Mouse (Mus musculus) midbrain, embryonic 10.5 days (tissue): Measurements from ENCODE around the gene Gse1. TPM values are rescaled to one million over a fixed set of nuclear protein-coding genes. Genes with fewer than 3 reads are reported as not detected.
A peak's percentile ranks its signal among the peaks of the same experiment; 100 is the strongest.

ENCODE experiments used
- DNase-seq: peaks from one replicate; pipeline ENCODE4 v3.0.0-alpha.2; 2017; ENCODE audit warnings: low spot score
- H3K27ac ChIP-seq: fragments of 300-500 bp; sonication (generic); replicated peaks from 2 replicates; pipeline ENCODE4 v1.5.1; 2016; ENCODE audit warnings: mild to moderate bottlenecking
- H3K27me3 ChIP-seq: fragments of 300-500 bp; sonication (generic); 2 replicates; pipeline ENCODE4 v1.6.1; 2016; ENCODE audit warnings: low read depth, mild to moderate bottlenecking; ENCODE audit not compliant: poor library complexity, severe bottlenecking
- H3K36me3 ChIP-seq: fragments of 300-500 bp; sonication (generic); 2 replicates; pipeline ENCODE4 v1.6.1; 2016; ENCODE audit warnings: mild to moderate bottlenecking, moderate library complexity
- H3K4me1 ChIP-seq: fragments of 300-500 bp; sonication (generic); 2 replicates; pipeline ENCODE4 v1.6.1; 2016
- H3K4me3 ChIP-seq: fragments of 300-500 bp; sonication (generic); 2 replicates; pipeline ENCODE4 v1.5.1; 2016; ENCODE audit warnings: mild to moderate bottlenecking, moderate library complexity
- H3K9me3 ChIP-seq: fragments of 300-500 bp; sonication (generic); replicated peaks from 2 replicates; pipeline ENCODE4 v1.6.1; 2016; ENCODE audit warnings: mild to moderate bottlenecking
- WGBS: fragments of 180-500 bp; shearing (Covaris S2); methylation state at CpG from one replicate; pipeline ENCODE4 v1.1.7; 2016; 5-methylcytosine and 5-hydroxymethylcytosine counted together
- polyA plus RNA-seq: library from polyadenylated mRNA; unstranded; fragments of >200 nt; fragmentation: Nextera tagmentation; extraction: Ambion mirVana; gene quantifications from 2 replicates; pipeline ENCODE4 v1.2.1, GENCODE M21; 2016

Gse1 gene
- polyA plus RNA-seq, 1 experiment from 2014 or later, result 12.7 TPM

- Histone ChIP-seq H3K36me3 (no peaks in the 10 kb centered on the region), H3K27me3 (peaks cover 52% of the 10 kb centered on the region; the same call in 1 of the 2 replicates), H3K4me1 (peaks cover 98% of the 10 kb centered on the region), H3K4me3 (peak overlapping the region; percentile 4; the same call in 1 of the 2 replicates), H3K27ac (peak overlapping the region; percentile 81), H3K9me3 (no peaks in the 10 kb centered on the region)
- 40% methylated on average over 9 of the region's 9 CpGs for WGBS
- DNase-seq, result no peak
These were observed 146.3 kb downstream of the Gse1 start for GRCm38 (mm10) chr8:120374514-120374913.

GRCm38 (mm10) chr8:120375170-120375569 is 146.9 kb downstream of the Gse1 start:
- Histone ChIP-seq H3K9me3 (no peaks in the 10 kb centered on the region), H3K27ac (peak overlapping the region; percentile 81), H3K4me1 (peaks cover 98% of the 10 kb centered on the region), H3K27me3 (peaks cover 56% of the 10 kb centered on the region), H3K36me3 (no peaks in the 10 kb centered on the region), H3K4me3 (no peak overlapping the region)
- DNase-seq, result no peak
- 40% methylated on average over 5 of the region's 5 CpGs for WGBS

- DNase-seq, result no peak
- Histone ChIP-seq H3K4me3 (no peak overlapping the region), H3K27me3 (peaks cover 64% of the 10 kb centered on the region), H3K4me1 (peaks cover 99% of the 10 kb centered on the region), H3K36me3 (no peaks in the 10 kb centered on the region), H3K27ac (peak overlapping the region; percentile 81), H3K9me3 (no peaks in the 10 kb centered on the region)
- WGBS, result 59% methylated on average over 4 of the region's 4 CpGs
These were observed 148.0 kb downstream of the Gse1 start for GRCm38 (mm10) chr8:120376215-120376614.

DNA sequence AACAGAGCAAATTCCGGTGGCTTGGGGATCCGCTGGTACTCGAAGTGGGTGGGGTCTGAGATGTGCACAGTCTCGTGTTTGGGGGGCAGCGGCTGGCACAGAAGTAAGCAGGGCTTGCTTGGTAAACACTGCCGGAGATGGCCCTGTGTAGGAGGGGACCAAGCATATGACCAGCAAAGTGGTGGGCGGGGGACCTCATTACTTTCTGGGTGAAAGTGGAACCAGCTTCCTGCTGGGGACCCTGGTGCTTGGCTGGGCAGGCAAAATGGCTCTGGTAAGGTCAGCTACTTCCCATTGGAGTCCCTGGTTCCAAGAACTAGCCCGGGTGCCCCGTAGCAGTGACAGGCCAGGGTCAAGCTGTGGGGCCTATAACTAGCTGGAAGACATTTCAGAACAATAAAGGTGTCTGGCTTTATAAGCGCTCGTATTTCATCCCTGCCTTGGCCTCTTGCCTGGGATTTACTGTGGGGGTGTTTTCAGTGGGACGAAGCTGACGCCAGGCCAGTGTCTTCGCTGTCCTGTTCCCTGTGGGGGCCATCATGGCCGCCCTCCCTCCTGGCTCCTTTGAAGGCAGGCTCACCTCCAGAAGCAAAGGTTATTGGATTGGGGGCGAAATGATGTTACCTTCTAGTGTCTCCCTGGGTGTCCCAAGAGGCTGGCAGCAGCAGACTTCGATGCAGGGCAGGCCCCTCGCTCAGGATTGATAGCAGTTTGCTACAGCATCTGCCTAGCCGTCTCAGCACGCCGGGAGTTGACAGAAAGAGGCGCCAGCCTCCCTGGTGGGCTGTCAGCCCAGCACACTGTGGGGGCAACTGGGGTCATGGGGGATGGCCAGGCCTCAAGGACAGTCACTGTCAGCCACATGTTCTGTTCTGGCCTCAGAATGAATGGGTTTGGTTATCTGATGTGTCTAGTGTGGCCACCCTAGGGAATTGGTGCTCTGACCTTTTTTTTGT is 148.9 kb downstream of the Gse1 start:
- no peaks in the 10 kb centered on the region for H3K9me3 ChIP-seq
- peak overlapping the region; percentile 81 for H3K27ac ChIP-seq
- H3K36me3 ChIP-seq, result no peaks in the 10 kb centered on the region
- H3K4me3 ChIP-seq, result no peak overlapping the region
- no peak for DNase-seq
- 60% methylated on average over 22 of the region's 22 CpGs for WGBS
- peaks cover 99% of the 10 kb centered on the region for H3K4me1 ChIP-seq
- peaks cover 69% of the 10 kb centered on the region for H3K27me3 ChIP-seq

GRCm38 (mm10) chr8:120377803-120378189 is 149.5 kb downstream of the Gse1 start:
- Histone ChIP-seq H3K27me3 (peaks cover 75% of the 10 kb centered on the region), H3K27ac (peak overlapping the region; percentile 81; the same call in 1 of the 2 replicates), H3K4me3 (no peak overlapping the region), H3K9me3 (no peaks in the 10 kb centered on the region), H3K4me1 (peaks cover 100% of the 10 kb centered on the region), H3K36me3 (no peaks in the 10 kb centered on the region)
- DNase-seq, result no peak
- 68% methylated on average over 7 of the region's 7 CpGs for WGBS

DNA sequence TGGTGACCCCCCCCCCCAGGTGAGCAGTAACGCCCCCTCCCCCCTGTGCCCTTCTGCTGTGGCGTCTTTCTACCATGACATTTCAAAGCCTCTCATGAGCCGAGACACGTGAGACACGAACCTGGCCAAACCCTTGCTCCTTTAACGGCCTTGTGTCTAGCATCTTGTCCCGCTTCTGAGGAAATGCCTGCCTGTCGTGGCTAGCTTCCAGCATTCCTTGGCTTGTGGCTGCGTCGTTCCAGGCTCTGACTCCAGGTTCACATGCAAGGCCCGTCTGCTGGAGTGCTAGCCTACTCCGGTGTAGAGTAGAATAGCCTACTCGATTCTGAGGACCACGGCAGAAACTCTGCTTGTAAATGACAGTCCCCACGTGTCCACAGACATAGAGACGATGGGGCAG is 150.1 kb downstream of the Gse1 start:
- Histone ChIP-seq H3K4me1 (peaks cover 100% of the 10 kb centered on the region), H3K36me3 (no peaks in the 10 kb centered on the region), H3K4me3 (no peak overlapping the region), H3K27ac (peak overlapping the region; percentile 68), H3K27me3 (peaks cover 75% of the 10 kb centered on the region), H3K9me3 (no peaks in the 10 kb centered on the region)
- 66% methylated on average over 16 of the region's 16 CpGs for WGBS
- DNase-seq, result no peak

- no peaks in the 10 kb centered on the region for H3K36me3 ChIP-seq
- peaks cover 75% of the 10 kb centered on the region for H3K27me3 ChIP-seq
- peaks cover 100% of the 10 kb centered on the region for H3K4me1 ChIP-seq
- 22% methylated on average over 3 of the region's 3 CpGs for WGBS
- no peak for DNase-seq
- H3K27ac ChIP-seq, result peak overlapping the region; percentile 68
- no peak overlapping the region for H3K4me3 ChIP-seq
- no peaks in the 10 kb centered on the region for H3K9me3 ChIP-seq
These were observed 150.8 kb downstream of the Gse1 start for GRCm38 (mm10) chr8:120379015-120379414.

DNA sequence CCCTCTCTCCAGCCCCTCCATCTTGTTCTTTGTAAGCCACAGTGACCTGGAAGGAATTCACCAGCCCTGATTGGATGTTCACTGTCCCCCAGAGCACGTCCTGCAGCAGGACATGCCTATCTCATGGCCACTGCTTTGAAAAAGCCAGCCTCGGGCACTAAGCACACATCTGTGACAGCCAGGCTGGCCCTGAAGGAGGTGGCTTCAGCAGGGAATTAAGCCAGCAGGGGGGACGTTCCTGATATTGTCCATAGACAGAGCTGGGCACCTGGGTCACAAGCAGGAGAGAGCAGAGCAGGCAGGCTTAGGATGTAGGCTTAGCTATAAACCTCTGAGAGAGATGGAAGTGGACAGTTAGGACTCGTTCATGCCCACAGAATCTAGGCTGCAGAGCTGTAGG is 153.6 kb downstream of the Gse1 start:
- peak overlapping the region; percentile 61; the same call in 1 of the 2 replicates for H3K27ac ChIP-seq
- H3K4me1 ChIP-seq, result peaks cover 79% of the 10 kb centered on the region
- no peak for DNase-seq
- 44% methylated on average over 4 of the region's 4 CpGs for WGBS
- no peaks in the 10 kb centered on the region; the same call in 1 of the 2 replicates for H3K9me3 ChIP-seq
- peaks cover 55% of the 10 kb centered on the region for H3K27me3 ChIP-seq
- H3K36me3 ChIP-seq, result no peaks in the 10 kb centered on the region
- no peak overlapping the region for H3K4me3 ChIP-seq

DNA sequence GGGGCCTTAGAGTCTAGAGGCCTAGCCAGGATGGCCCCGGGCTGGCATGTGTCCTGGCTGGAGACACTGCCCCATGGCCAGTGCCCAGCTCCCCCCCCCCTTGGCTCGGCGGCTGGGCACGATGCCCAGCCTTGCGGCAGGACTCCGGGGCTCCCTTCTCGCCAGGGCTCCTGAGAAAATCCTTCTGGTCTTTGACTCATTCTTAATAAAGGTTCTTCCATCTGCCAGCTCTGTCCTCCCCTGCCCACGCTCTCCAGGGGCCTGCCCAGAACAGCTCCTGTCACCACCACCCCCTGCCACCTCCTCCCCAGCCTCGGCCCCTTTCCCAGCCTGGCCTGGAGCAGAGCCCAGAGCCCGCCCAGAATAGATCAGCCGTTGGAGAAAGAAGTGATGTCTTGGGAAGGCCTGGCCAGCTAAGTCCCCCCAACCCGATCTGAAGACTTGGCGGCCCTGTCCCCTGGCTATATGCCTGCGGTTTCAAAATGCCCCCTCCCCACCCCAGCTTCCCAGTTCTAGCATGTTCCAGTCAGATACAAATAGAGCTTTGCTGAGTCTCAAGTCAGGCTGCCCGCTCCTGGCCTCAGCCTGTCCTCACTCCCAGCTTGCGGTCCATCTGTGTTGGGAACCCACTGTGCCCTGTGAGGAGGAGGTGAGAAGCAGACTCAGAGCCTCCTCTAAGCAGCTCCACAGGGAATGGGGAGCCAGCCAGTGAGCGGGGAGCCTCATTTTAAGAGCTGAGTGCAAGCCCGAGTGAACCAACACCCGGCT is 154.4 kb downstream of the Gse1 start:
- DNase-seq, result no peak
- H3K27me3 ChIP-seq, result peaks cover 47% of the 10 kb centered on the region

GRCm38 (mm10) chr8:120383204-120383560 is 154.9 kb downstream of the Gse1 start:
- peaks cover 73% of the 10 kb centered on the region for H3K4me1 ChIP-seq
- no peaks in the 10 kb centered on the region for H3K36me3 ChIP-seq
- peak overlapping the region; percentile 61 for H3K27ac ChIP-seq
- H3K27me3 ChIP-seq, result peaks cover 46% of the 10 kb centered on the region
- DNase-seq, result no peak
- no peaks in the 10 kb centered on the region; the same call in 1 of the 2 replicates for H3K9me3 ChIP-seq
- H3K4me3 ChIP-seq, result no peak overlapping the region
- 82% methylated on average over 6 of the region's 6 CpGs for WGBS

More for the DNA sequence above, 154.4 kb downstream of the Gse1 start:
- Histone ChIP-seq H3K9me3 (no peaks in the 10 kb centered on the region; the same call in 1 of the 2 replicates), H3K4me3 (no peak overlapping the region), H3K27ac (peak overlapping the region; percentile 61), H3K4me1 (peaks cover 76% of the 10 kb centered on the region), H3K36me3 (no peaks in the 10 kb centered on the region)
- 77% methylated on average over 19 of the region's 19 CpGs for WGBS

DNA sequence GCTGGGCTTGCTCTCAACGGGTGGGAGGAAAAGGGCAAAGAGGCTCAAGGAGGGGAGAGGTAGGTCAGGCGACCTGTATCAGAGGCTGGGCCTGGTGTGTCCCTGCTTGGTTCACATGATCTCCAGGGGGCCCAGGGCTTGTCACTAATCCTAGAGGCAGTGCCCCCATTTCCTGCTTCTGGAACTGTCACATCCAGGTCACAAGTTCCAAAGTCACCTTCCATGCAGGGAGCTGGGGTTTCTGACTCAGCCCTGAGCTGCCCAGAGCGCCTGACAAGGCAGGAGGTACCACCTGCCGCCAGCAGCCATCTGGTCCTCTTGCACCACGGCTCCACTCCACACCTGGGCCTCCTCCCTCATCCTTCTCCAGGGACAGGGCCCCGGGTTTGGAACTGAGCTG is 155.5 kb downstream of the Gse1 start:
- no peaks in the 10 kb centered on the region for H3K36me3 ChIP-seq
- peak overlapping the region; percentile 61 for H3K27ac ChIP-seq
- peaks cover 72% of the 10 kb centered on the region for H3K4me1 ChIP-seq
- peaks cover 44% of the 10 kb centered on the region for H3K27me3 ChIP-seq
- DNase-seq, result no peak
- no peaks in the 10 kb centered on the region; the same call in 1 of the 2 replicates for H3K9me3 ChIP-seq
- no peak overlapping the region for H3K4me3 ChIP-seq
- WGBS, result 43% methylated on average over 6 of the region's 6 CpGs

- DNase-seq, result no peak
- Histone ChIP-seq H3K27me3 (peaks cover 37% of the 10 kb centered on the region), H3K36me3 (no peaks in the 10 kb centered on the region), H3K9me3 (no peaks in the 10 kb centered on the region; the same call in 1 of the 2 replicates), H3K4me3 (no peak overlapping the region), H3K4me1 (peaks cover 64% of the 10 kb centered on the region), H3K27ac (no peak overlapping the region)
These were observed 156.5 kb downstream of the Gse1 start for GRCm38 (mm10) chr8:120384745-120385144.
